Mouse (Mus musculus) CH12.LX (cell line): Measurements from ENCODE around the gene Krt12.

Source experiments
- CTCF ChIP-seq, 2 experiments: IDR thresholded peaks in 1 of 2; conservative IDR thresholded peaks in 1 of 2; 2 replicates each; pipeline ENCODE4 v1.5.1; 2011 to 2012; ENCODE audit warnings: low read depth in 2 of 2, low read length in 2 of 2, improper control_type of control experiment in 1 of 2, inconsistent platforms in 1 of 2, mild to moderate bottlenecking in 1 of 2, moderate library complexity in 1 of 2
- MAX ChIP-seq: IDR thresholded peaks from 2 replicates; pipeline ENCODE4 v1.6.1; 2011; ENCODE audit warnings: low read length, improper control_type of control experiment
- MAZ ChIP-seq: IDR thresholded peaks from 2 replicates; pipeline ENCODE4 v1.6.1; 2012; ENCODE audit warnings: low read depth, mild to moderate bottlenecking, inconsistent platforms, low read length, improper control_type of control experiment, moderate library complexity
- NELFE ChIP-seq: IDR thresholded peaks from 2 replicates; pipeline ENCODE4 v1.6.1; 2011; ENCODE audit warnings: low read depth, low read length, improper control_type of control experiment
- USF1 ChIP-seq: IDR thresholded peaks from 2 replicates; pipeline ENCODE4 v1.6.1; 2014; ENCODE audit warnings: low read depth, mild to moderate bottlenecking, inconsistent platforms, low read length, improper control_type of control experiment

DNA sequence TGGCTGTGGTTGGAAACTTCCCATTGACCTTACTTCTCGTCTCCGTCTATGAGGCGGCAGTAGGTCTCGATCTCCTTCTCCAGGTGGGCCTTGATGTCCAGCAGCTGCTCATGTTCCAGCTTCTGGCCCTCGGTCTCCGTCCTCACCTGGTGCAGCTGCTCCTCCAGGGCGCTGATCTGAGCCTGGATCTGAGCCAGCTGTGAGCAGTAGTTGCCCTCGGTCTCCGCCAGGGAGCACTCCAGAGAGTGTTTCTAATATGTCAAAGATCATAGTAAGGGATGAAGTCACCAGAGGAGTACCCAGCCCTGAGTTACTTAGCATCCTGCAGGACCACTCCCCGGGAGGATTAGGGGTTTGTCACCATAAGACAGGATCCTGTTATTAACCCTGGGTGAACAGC lies 55.3 kb downstream of the Krt12 start:
- TF ChIP-seq MAX: no peak
- TF ChIP-seq USF1: no peak
- peak in 1 of 2 experiments; percentile 61; a peak in 2 of 4 replicates for TF ChIP-seq CTCF (conservative IDR thresholded peaks at IDR 0.05 in 1 of 2, IDR thresholded peaks at IDR 0.05 in 1 of 2; ENCODE audit: low read depth in 2 of 2, low read length in 2 of 2)
- no peak for TF ChIP-seq NELFE
- no peak for TF ChIP-seq MAZ
